Mouse (Mus musculus) kidney, adult 2 months (tissue): ENCODE results near the gene Rif1. TPM values are rescaled to one million over a fixed set of nuclear protein-coding genes. Genes with fewer than 3 reads are reported as not detected.
"Not testable (repeated sequence)": the region's sequence is repeated elsewhere in the genome, so short reads cannot be mapped to it uniquely, and the experiment has no call there.

Experiments
- DNase-seq: peaks from one replicate; pipeline ENCODE4 v3.0.0; 2021
- H3K27ac ChIP-seq: fragments of 200-500 bp; 2 replicates; pipeline ENCODE4 v1.5.1; 2012; ENCODE audit warnings: low read depth, low read length, control low read depth, inconsistent platforms; ENCODE audit not compliant: insufficient read depth
- H3K27me3 ChIP-seq: fragments of 200-500 bp; replicated peaks from 2 replicates; pipeline ENCODE4 v1.6.1; 2012; ENCODE audit warnings: mild to moderate bottlenecking, moderate library complexity, low read length, inconsistent platforms; ENCODE audit not compliant: control insufficient read depth, insufficient read depth
- H3K36me3 ChIP-seq: fragments of 200-500 bp; 2 replicates; pipeline ENCODE4 v1.6.1; 2012; ENCODE audit warnings: mild to moderate bottlenecking, moderate library complexity, low read length, inconsistent platforms; ENCODE audit not compliant: control insufficient read depth, insufficient read depth
- H3K4me1 ChIP-seq: fragments of 200-500 bp; 2 replicates; pipeline ENCODE4 v1.6.1; 2011; ENCODE audit warnings: low read length; ENCODE audit not compliant: control insufficient read depth, insufficient read depth
- H3K4me3 ChIP-seq: fragments of 200-500 bp; 2 replicates; pipeline ENCODE4 v1.5.1; 2011; ENCODE audit warnings: mild to moderate bottlenecking, low read depth, low read length, control low read depth; ENCODE audit not compliant: insufficient read depth
- CTCF ChIP-seq: fragments of 200-500 bp; conservative IDR thresholded peaks from 2 replicates; pipeline ENCODE4 v1.5.1; 2011; ENCODE audit warnings: low read depth, mild to moderate bottlenecking, control low read depth, low read length, moderate library complexity, mixed read lengths; ENCODE audit not compliant: insufficient read depth, insufficient read length
- POLR2A ChIP-seq: fragments of 200-500 bp; IDR thresholded peaks from one replicate; pipeline ENCODE4 v1.6.1; 2011; ENCODE audit warnings: low read depth, low read length, control low read depth
- WGBS: fragments of 180-500 bp; shearing (Covaris S2); methylation state at CpG from one replicate; pipeline ENCODE4 v1.1.7; 2018; 5-methylcytosine and 5-hydroxymethylcytosine counted together
- polyA plus RNA-seq: library from polyadenylated mRNA; depleted of rRNA; stranded (reverse); fragments of >200 nt; gene quantifications from 2 replicates; pipeline ENCODE4 v1.2.3, GENCODE M21; 2012

Gene Rif1
- polyA plus RNA-seq, 1 experiment = 1.6 TPM

GRCm38 (mm10) chr2:52071241-52071991 lies 1.2 kb upstream of the Rif1 start:
- Histone ChIP-seq H3K4me3 (no peak overlapping the region), H3K4me1 (no peaks in the 10 kb centered on the region; the same call in 1 of the 2 replicates), H3K27me3 (no peaks in the 10 kb centered on the region), H3K36me3 (no peaks in the 10 kb centered on the region), H3K27ac (no peak overlapping the region)
- TF ChIP-seq CTCF = no peak
- no peak for TF ChIP-seq POLR2A
- DNase-seq = no peak
- 85% methylated on average over 13 of the region's 13 CpGs for WGBS

- no peak for DNase-seq
- Histone ChIP-seq H3K4me3 (peak overlapping the region; percentile 87), H3K27me3 (no peaks in the 10 kb centered on the region), H3K36me3 (no peaks in the 10 kb centered on the region), H3K27ac (no peak overlapping the region), H3K4me1 (no peaks in the 10 kb centered on the region; the same call in 1 of the 2 replicates)
- WGBS = 15% methylated on average over 10 of the region's 10 CpGs
- TF ChIP-seq CTCF = no peak
- no peak for TF ChIP-seq POLR2A
Measured at GRCm38 (mm10) chr2:52072065-52072490, 554 bp upstream of the Rif1 start.

GRCm38 (mm10) chr2:52073141-52073904 lies 691 bp downstream of the Rif1 start:
- peak overlapping the region; percentile 43 for H3K27ac ChIP-seq
- TF ChIP-seq CTCF (no peak), POLR2A (no peak)
- 3% methylated on average over 56 of the region's 56 CpGs for WGBS
- H3K27me3 ChIP-seq = no peaks in the 10 kb centered on the region
- no peaks in the 10 kb centered on the region for H3K36me3 ChIP-seq
- H3K4me1 ChIP-seq = no peaks in the 10 kb centered on the region; the same call in 1 of the 2 replicates
- H3K4me3 ChIP-seq = peak overlapping the region; percentile 87
- no peak for DNase-seq

DNA sequence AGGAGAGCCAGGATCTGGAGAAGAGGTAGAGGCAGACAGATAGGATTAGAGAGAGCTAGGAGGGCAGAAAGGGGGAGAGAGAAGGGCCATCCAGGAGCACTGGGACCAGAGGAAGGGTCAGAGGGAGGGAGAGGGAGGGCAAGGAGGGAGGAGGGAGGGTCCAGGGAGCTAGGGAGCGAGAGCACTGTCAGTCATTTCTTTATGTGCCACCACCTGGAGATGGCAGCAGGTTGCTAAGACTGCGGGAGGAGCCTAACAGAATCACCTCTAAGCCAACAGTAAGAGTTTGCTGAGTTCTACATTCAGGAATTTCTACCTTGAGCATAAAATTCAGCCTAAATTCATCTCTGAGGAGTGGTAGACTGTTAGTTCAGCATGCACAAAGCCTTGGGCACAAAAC lies 6.0 kb downstream of the Rif1 start:
- TF ChIP-seq CTCF (no peak), POLR2A (no peak)

GRCm38 (mm10) chr2:52084013-52084412 lies 11.4 kb downstream of the Rif1 start:
- no peak overlapping the region for H3K27ac ChIP-seq
- H3K36me3 ChIP-seq = peaks cover 5% of the 10 kb centered on the region
- no peaks in the 10 kb centered on the region for H3K4me1 ChIP-seq
- no peak overlapping the region for H3K4me3 ChIP-seq
- no peak for DNase-seq
- 94% methylated on average over 3 of the region's 3 CpGs for WGBS
- H3K27me3 ChIP-seq = no peaks in the 10 kb centered on the region
- TF ChIP-seq CTCF = no peak
- TF ChIP-seq POLR2A = no peak

More for the DNA sequence above, 6.0 kb downstream of the Rif1 start:
- H3K4me1 ChIP-seq = no peaks in the 10 kb centered on the region
- no peak for DNase-seq
- H3K4me3 ChIP-seq = no peak overlapping the region
- no peaks in the 10 kb centered on the region for H3K27me3 ChIP-seq
- H3K27ac ChIP-seq = no peak overlapping the region
- H3K36me3 ChIP-seq = peaks cover 1% of the 10 kb centered on the region
- WGBS = 95% methylated on average over 2 of the region's 2 CpGs

DNA sequence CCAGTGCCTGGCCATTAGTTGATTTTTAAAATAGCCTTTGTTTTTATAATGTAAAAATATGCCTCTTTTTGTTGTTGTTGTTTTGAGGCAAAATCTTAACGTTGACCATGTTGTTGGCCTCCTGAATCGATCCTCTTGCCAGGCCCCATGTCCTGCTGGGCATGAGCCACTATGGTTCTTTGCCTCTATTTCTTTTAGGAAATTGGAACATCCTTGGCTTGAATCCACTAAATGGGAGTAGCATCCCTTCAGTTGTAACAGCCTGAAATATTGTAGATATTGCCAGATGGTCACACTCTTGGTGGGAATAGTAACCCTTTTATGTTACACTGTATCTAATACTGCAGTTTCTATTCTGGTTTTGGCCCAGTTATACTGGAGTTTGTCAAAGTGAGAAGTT lies 11.9 kb downstream of the Rif1 start:
- peaks cover 5% of the 10 kb centered on the region for H3K36me3 ChIP-seq

DNA sequence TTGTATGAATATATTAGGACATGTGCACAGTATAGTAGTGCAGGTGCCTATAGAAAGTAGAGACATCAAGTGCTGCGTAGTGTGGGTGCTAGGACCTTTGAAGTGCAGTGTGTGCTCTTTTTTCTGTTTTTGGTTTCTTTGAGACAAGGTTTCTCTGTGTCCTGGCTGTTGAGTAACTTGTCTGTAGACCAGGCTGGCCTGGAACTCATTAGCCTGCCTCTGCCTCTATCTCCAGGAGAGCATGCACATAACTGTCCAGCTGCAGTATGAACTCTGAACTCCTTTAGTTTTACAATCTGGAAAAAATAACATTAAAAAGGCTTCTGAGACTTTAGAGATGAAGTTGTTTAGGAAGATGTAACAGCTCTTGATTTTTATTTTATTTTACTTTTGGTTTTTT lies 41.5 kb downstream of the Rif1 start:
- Histone ChIP-seq H3K27me3 (no peaks in the 10 kb centered on the region), H3K36me3 (peaks cover 15% of the 10 kb centered on the region), H3K4me3 (no peak overlapping the region), H3K27ac (no peak overlapping the region), H3K4me1 (no peaks in the 10 kb centered on the region)
- DNase-seq = peak; percentile 44
- 73% methylated on average over 1 of the region's 1 CpGs for WGBS
- TF ChIP-seq CTCF = no peak
- no peak for TF ChIP-seq POLR2A

More for the DNA sequence above, 11.9 kb downstream of the Rif1 start:
- whole genome bisulfite sequencing = 87% methylated on average over 2 of the region's 2 CpGs
- Histone ChIP-seq H3K27me3 (no peaks in the 10 kb centered on the region), H3K27ac (no peak overlapping the region), H3K4me1 (no peaks in the 10 kb centered on the region), H3K4me3 (no peak overlapping the region)
- DNase-seq = no peak
- TF ChIP-seq CTCF (no peak), POLR2A (no peak)

- H3K27ac ChIP-seq, DNase-seq, H3K36me3 ChIP-seq, H3K4me1 ChIP-seq, H3K4me3 ChIP-seq, H3K27me3 ChIP-seq: not testable (repeated sequence)
- 97% methylated on average over 20 of the region's 20 CpGs for WGBS
Measured at GRCm38 (mm10) chr2:52131370-52131769, 58.7 kb downstream of the Rif1 start.
